Mouse (Mus musculus): ENCODE measurements around the gene Nid2.

GRCm38 (mm10) chr14:19825481-19825880, 74.4 kb downstream of the Nid2 start:
- no peak for TF ChIP-seq CTCF (IDR thresholded peaks at IDR 0.05)
- no peak for TF ChIP-seq POLR2A (IDR thresholded peaks at IDR 0.05; ENCODE audit: insufficient read depth, low read depth, low read length)
- TF ChIP-seq EP300 (IDR thresholded peaks at IDR 0.05; ENCODE audit: insufficient read depth, low read depth, low read length) = no peak

Data from heart, adult 2 months (tissue).